Mouse (Mus musculus) lung, postnatal 0 days (tissue): ENCODE measurements at regions not wholly inside any gene's neighbourhood (a gene's known extent, or its start where the extent isn't known, plus 50 kb on each side); places are given as distances from the start of the nearest gene placed in this dataset.

Source experiments
- CTCF ChIP-seq: IDR thresholded peaks from 2 replicates; pipeline ENCODE4 v1.5.1; 2016; ENCODE audit warnings: antibody characterized with exemption, mild to moderate bottlenecking
- EP300 ChIP-seq: IDR thresholded peaks from 2 replicates; pipeline ENCODE4 v1.6.1; 2016; ENCODE audit warnings: antibody characterized with exemption, mild to moderate bottlenecking, control low read depth

- TF ChIP-seq CTCF (no peak), EP300 (0 out of 2 replicates have a peak, but pooled peaks have one; percentile 12)
Measured at GRCm38 (mm10) chr3:52413187-52413746, 145.1 kb downstream of the Foxo1 start.
